Mouse (Mus musculus): ENCODE results near the gene Ndufa6.

- TF ChIP-seq POLR2A (IDR thresholded peaks at IDR 0.05; ENCODE audit: extremely low read depth, insufficient read depth, low read length), result no peak; the same call in 1 of the 2 replicates
- no peak for TF ChIP-seq CTCF (IDR thresholded peaks at IDR 0.05; ENCODE audit: extremely low read depth, insufficient read depth, low read length)
Measured at GRCm38 (mm10) chr15:82345820-82346470, 8.2 kb downstream of the Ndufa6 start.

Measured in cortical plate, adult 2 months (tissue).